Mouse (Mus musculus) testis, adult 2 months (tissue): ENCODE data around the gene Ttll8.

Experiments
- CTCF ChIP-seq: fragments of 200-500 bp; IDR thresholded peaks from 2 replicates; pipeline ENCODE4 v1.5.1; 2012; ENCODE audit warnings: low read depth, mild to moderate bottlenecking, inconsistent platforms, low read length, moderate library complexity; ENCODE audit not compliant: control insufficient read depth, insufficient read depth, insufficient replicate concordance
- POLR2A ChIP-seq: fragments of 200-500 bp; IDR thresholded peaks from 2 replicates; pipeline ENCODE4 v1.6.1; 2012; ENCODE audit warnings: low read depth, mild to moderate bottlenecking, inconsistent platforms, low read length, moderate library complexity; ENCODE audit not compliant: control insufficient read depth

GRCm38 (mm10) chr15:88861772-88862622 lies 92.2 kb downstream of the Ttll8 start, which contains the start of gene Pim3:
- TF ChIP-seq POLR2A = peak; percentile 88
- TF ChIP-seq CTCF = no peak
